Comparison of ENCODE assay signal across 15 mouse cellular contexts in the genomic region with DNA sequence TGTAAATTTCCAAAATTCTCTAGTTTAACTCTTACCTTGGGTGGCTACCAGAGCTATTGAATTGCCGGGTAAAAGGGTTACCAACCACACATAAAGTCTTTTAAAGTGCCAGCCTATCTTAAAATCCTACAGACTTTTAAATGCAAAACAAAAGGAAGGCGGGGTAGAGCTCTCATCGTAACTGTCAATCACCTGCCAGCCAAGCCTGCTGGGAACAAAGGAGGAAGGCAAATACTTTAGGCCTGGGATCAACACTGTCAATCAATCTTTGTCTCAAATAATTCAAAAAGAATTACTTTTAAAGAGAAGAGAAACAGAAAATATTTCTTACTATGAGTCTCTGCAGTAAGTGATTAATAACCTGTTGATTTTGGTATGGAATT. TPM values are rescaled to one million over a fixed set of nuclear protein-coding genes. Genes with fewer than 3 reads are reported as not detected.
DNase-seq lines count a peak whose midpoint lies in the region; ATAC-seq and TF ChIP-seq lines count a peak whose summit lies in the region.
"Had no signal": no experiment of that assay in that cellular context is flagged by ENCODE, and none has a peak within 500 bp of the region (broad histone marks: within the 10 kb centered on the region; RNA-seq: fewer than 3 reads in every experiment).

No protein-coding gene starts in this region.

- peak overlapping the region; percentile 46 for H3K4me3 ChIP-seq in midbrain, embryonic 10.5 days
- no peak overlapping the region for H3K4me3 ChIP-seq in midbrain, postnatal 0 days (ENCODE audit: low read depth, low read length)
- no peak overlapping the region for H3K4me3 ChIP-seq in embryonic facial prominence, embryonic 12.5 days
- no peak overlapping the region for H3K4me3 ChIP-seq in midbrain, embryonic 13.5 days (replicated peaks)
- H3K4me3 ChIP-seq: heart, embryonic 15.5 days; liver, embryonic 12.5 days had no signal

- no peak for TF ChIP-seq CTCF in midbrain, postnatal 0 days (IDR thresholded peaks at IDR 0.05)

- no peaks in the 10 kb centered on the region for H3K36me3 ChIP-seq in midbrain, embryonic 10.5 days
- no peaks in the 10 kb centered on the region for H3K36me3 ChIP-seq in midbrain, postnatal 0 days (ENCODE audit: insufficient read depth, low read length)
- H3K36me3 ChIP-seq in embryonic facial prominence, embryonic 12.5 days: no peaks in the 10 kb centered on the region
- no peaks in the 10 kb centered on the region for H3K36me3 ChIP-seq in midbrain, embryonic 13.5 days
- H3K36me3 ChIP-seq: heart, embryonic 15.5 days; liver, embryonic 12.5 days had no signal

- H3K4me1 ChIP-seq in midbrain, embryonic 10.5 days: peaks cover 16% of the 10 kb centered on the region
- H3K4me1 ChIP-seq in midbrain, postnatal 0 days (ENCODE audit: insufficient read depth, low read length): no peaks in the 10 kb centered on the region
- peaks cover 5% of the 10 kb centered on the region; the same call in 1 of the 2 replicates for H3K4me1 ChIP-seq in embryonic facial prominence, embryonic 12.5 days
- H3K4me1 ChIP-seq in midbrain, embryonic 13.5 days (replicated peaks): peaks cover 10% of the 10 kb centered on the region

- 0 out of 2 replicates have a peak, but pooled peaks cover 3% of the 10 kb centered on the region for H3K27me3 ChIP-seq in midbrain, embryonic 10.5 days (ENCODE audit: low read depth, poor library complexity, severe bottlenecking)
- no peaks in the 10 kb centered on the region for H3K27me3 ChIP-seq in midbrain, postnatal 0 days (ENCODE audit: insufficient read depth, low read length)
- no peaks in the 10 kb centered on the region for H3K27me3 ChIP-seq in embryonic facial prominence, embryonic 12.5 days
- no peaks in the 10 kb centered on the region for H3K27me3 ChIP-seq in midbrain, embryonic 13.5 days
- H3K27me3 ChIP-seq: heart, embryonic 15.5 days had no signal

- H3K4me2 ChIP-seq in midbrain, postnatal 0 days (ENCODE audit: low read depth, low read length, poor library complexity, severe bottlenecking): no peak overlapping the region
- H3K4me2 ChIP-seq in embryonic facial prominence, embryonic 12.5 days (replicated peaks): peak overlapping the region; percentile 21; the same call in 1 of the 2 replicates
- peak overlapping the region; percentile 31 for H3K4me2 ChIP-seq in midbrain, embryonic 13.5 days (replicated peaks)
- H3K4me2 ChIP-seq: liver, embryonic 12.5 days had no signal

- WGBS in midbrain, embryonic 10.5 days: 4% methylated on average over 3 of the region's 3 CpGs
- WGBS in midbrain, postnatal 0 days: 6% methylated on average over 3 of the region's 3 CpGs
- 8% methylated on average over 3 of the region's 3 CpGs for WGBS in embryonic facial prominence, embryonic 12.5 days
- WGBS in midbrain, embryonic 13.5 days: 2% methylated on average over 3 of the region's 3 CpGs

- H3K27ac ChIP-seq in midbrain, embryonic 10.5 days (replicated peaks): peak overlapping the region; percentile 86
- no peak overlapping the region for H3K27ac ChIP-seq in midbrain, postnatal 0 days (ENCODE audit: low read depth, low read length)
- H3K27ac ChIP-seq in embryonic facial prominence, embryonic 12.5 days: no peak overlapping the region
- no peak overlapping the region for H3K27ac ChIP-seq in midbrain, embryonic 13.5 days
- H3K27ac ChIP-seq: heart, embryonic 15.5 days; liver, embryonic 12.5 days had no signal

- no peaks in the 10 kb centered on the region for H3K9me3 ChIP-seq in midbrain, embryonic 10.5 days (replicated peaks)
- H3K9me3 ChIP-seq in midbrain, postnatal 0 days (ENCODE audit: low read length): no peaks in the 10 kb centered on the region
- H3K9me3 ChIP-seq in embryonic facial prominence, embryonic 12.5 days: no peaks in the 10 kb centered on the region
- no peaks in the 10 kb centered on the region for H3K9me3 ChIP-seq in midbrain, embryonic 13.5 days
- H3K9me3 ChIP-seq: heart, embryonic 15.5 days; liver, embryonic 12.5 days had no signal

- peak; percentile 17 for DNase-seq in heart, adult 11 months
- DNase-seq in heart, adult 9 months (ENCODE audit: low spot score in 2 of 2): no peak
- DNase-seq in midbrain, embryonic 10.5 days (ENCODE audit: low spot score): peak; percentile 50
- no peak for DNase-seq in midbrain, postnatal 0 days (ENCODE audit: low spot score)
- no peak for DNase-seq in T-cell, adult 2 months (ENCODE audit: low spot score)
- no peak for DNase-seq in urinary bladder, postnatal 25 days (ENCODE audit: low spot score)
- DNase-seq: cerebellum, adult 8-10 months; kidney, adult 11 months; lung, postnatal 4 days; right cerebral cortex, adult 18-20 months; thymus, adult 18-20 months had no signal

- no peak overlapping the region for H3K9ac ChIP-seq in midbrain, postnatal 0 days (replicated peaks; ENCODE audit: low read length, poor library complexity, severe bottlenecking)
- H3K9ac ChIP-seq in embryonic facial prominence, embryonic 12.5 days: no peak overlapping the region
- H3K9ac ChIP-seq in midbrain, embryonic 13.5 days (replicated peaks): no peak overlapping the region
- H3K9ac ChIP-seq: heart, embryonic 15.5 days; liver, embryonic 12.5 days had no signal

- no peak for ATAC-seq in midbrain, postnatal 0 days (ENCODE audit: low FRiP score)
- no peak for ATAC-seq in embryonic facial prominence, embryonic 12.5 days (ENCODE audit: insufficient number of reproducible peaks, insufficient read depth, low FRiP score, low TSS enrichment)
- ATAC-seq in midbrain, embryonic 13.5 days: peak; percentile 56; the same call in 1 of the 2 replicates
- ATAC-seq: liver, embryonic 12.5 days had no signal

RNA-seq across cellular contexts. Expression of a gene that starts 10.1 kb away (rescaled TPM):
- polyA plus RNA-seq in midbrain, embryonic 10.5 days (2016; fragmentation: Nextera tagmentation; extraction: Ambion mirVana): 38.8 and 39.8 TPM in 2 replicates
- total RNA-seq in midbrain, postnatal 0 days (2014; rRNA removed): 20.6 and 29.2 TPM in 2 replicates
- polyA plus RNA-seq in midbrain, postnatal 0 days (2015; fragmentation: Nextera tagmentation; extraction: Ambion mirVana): 13.9 and 15.4 TPM in 2 replicates
- polyA plus RNA-seq in embryonic facial prominence, embryonic 12.5 days (2016; fragmentation: Nextera tagmentation; extraction: Ambion mirVana): 78.8 and 81.7 TPM in 2 replicates
- polyA plus RNA-seq in midbrain, embryonic 13.5 days (2015; fragmentation: Nextera tagmentation; extraction: Ambion mirVana): 21.9 and 23.6 TPM in 2 replicates

Comparison
In these comparisons a context has a peak if more than half of its experiments do, and no peak if none do; other contexts are left out.
1. DNase-seq: peak in heart, adult 11 months (single experiment) and midbrain, embryonic 10.5 days (single experiment); none in heart, adult 9 months (0 of 2), midbrain, postnatal 0 days (single experiment), T-cell, adult 2 months (single experiment) and urinary bladder, postnatal 25 days (single experiment).